Comparison of ENCODE assay signal across 15 mouse cellular contexts in the genomic region with DNA sequence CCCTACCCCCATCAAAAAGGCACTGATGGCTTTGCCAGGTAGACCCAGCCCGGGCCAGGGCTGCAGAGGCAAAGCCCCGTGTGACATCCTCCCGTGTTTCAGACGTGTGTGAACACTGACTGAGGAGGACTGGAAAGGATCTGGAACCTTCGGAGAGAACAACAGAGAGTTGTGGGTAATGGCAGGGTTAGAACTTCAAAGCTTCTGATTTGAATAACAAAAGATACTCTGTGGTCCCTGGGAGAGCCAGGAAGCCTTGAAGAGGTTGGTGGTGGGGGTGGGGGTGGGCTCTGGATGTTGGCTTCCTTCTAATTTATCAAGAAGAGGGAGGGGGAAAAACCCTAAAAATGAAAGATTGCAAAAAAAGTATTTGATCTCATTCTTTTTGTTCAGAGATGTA. TPM values are rescaled to one million over a fixed set of nuclear protein-coding genes. Genes with fewer than 3 reads are reported as not detected.
"Had no signal": no experiment of that assay in that cellular context is flagged by ENCODE, and none has a peak within 500 bp of the region (broad histone marks: within the 10 kb centered on the region; RNA-seq: fewer than 3 reads in every experiment).

No protein-coding gene starts in this region.

- H3K27me3 ChIP-seq: limb, embryonic 13.5 days had no signal

- H3K4me3 ChIP-seq: layer of hippocampus, adult 2 months; limb, embryonic 13.5 days had no signal

- H3K4me2 ChIP-seq: limb, embryonic 13.5 days had no signal

- H3K9me3 ChIP-seq: limb, embryonic 13.5 days had no signal

- H3K9ac ChIP-seq: limb, embryonic 13.5 days; liver, embryonic 14.5 days had no signal

- DNase-seq: kidney, adult 18-20 months; kidney, postnatal 10 days; kidney, postnatal 4 days; left cerebral cortex, postnatal 4 days; lung, adult 18-20 months; right cerebral cortex, adult 18-20 months; right cerebral cortex, postnatal 25 days; thymus, postnatal 4 days had no signal

- H3K4me1 ChIP-seq: limb, embryonic 13.5 days had no signal

- H3K36me3 ChIP-seq: limb, embryonic 13.5 days had no signal

- H3K27ac ChIP-seq: layer of hippocampus, adult 2 months; limb, embryonic 13.5 days; liver, embryonic 14.5 days; stomach, postnatal 0 days had no signal

RNA-seq across cellular contexts. Expression of a gene that starts 26.7 kb away (rescaled TPM):
- total RNA-seq: left cerebral cortex, adult 18-20 months; liver, adult 2 months had no signal
- polyA plus RNA-seq: limb, embryonic 13.5 days; liver, adult 2 months; liver, embryonic 14.5 days; lung, embryonic 16.5 days; stomach, postnatal 0 days had no signal
